Mouse (Mus musculus): ENCODE results near the gene Dlgap3.

Dlgap3 gene

DNA sequence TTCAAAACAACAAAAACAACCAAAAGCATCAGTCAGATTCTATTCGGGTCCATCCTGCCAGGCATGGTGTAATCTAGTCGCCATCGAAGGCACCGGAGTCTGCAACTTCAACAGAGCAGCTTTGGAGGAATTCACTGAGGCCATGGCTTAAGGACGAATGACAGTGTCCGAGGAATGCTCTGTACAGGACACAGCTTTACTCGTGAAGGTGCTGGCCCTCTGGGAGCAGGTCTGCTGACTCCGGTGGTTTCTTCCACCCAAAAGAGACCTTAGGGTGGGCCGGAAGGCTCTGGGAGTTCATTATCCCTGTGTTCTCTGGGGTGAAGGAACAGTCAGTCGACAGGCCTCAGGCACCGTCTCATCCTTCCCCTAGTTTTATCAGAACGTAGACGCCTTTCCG is 92.6 kb downstream of the Dlgap3 start:
- DNase-seq (ENCODE audit: low read depth) = no peak

DNA sequence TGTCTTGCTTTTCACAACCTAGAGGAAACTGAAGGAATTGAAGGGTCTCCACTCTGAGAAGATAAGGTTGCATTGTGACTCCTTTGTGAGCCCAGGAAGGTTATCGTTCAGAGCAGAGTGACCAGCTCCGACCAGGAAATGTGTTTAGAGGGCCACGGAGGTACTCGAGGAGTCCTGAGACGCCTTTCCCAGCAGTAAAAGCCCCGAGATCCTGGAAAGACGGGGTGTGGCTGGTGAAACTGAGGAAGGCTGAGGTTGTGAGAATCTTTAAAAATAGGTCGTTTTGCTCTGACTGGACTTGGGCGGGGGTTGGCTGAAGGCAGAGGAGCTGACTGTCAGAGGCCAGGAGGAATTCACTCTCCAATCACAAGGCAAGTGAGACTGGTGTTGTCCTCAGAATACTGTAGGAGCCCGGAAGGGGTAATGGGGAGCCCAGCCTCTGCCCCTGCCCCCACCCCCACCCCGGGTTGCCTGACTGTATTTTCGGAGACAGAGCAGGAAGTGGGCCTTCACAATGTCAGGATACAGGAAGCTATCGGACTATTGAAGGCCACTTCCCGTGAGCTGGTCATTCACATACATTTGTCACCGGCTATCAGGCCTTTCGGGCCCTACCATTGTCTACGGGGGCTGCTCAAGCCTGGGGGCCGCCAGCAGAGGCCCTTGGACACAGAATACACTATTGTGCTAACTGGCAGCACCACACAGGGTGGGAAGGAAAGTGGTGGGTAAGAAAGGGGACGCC is 94.6 kb downstream of the Dlgap3 start:
- no peak for DNase-seq (ENCODE audit: low read depth)

DNA sequence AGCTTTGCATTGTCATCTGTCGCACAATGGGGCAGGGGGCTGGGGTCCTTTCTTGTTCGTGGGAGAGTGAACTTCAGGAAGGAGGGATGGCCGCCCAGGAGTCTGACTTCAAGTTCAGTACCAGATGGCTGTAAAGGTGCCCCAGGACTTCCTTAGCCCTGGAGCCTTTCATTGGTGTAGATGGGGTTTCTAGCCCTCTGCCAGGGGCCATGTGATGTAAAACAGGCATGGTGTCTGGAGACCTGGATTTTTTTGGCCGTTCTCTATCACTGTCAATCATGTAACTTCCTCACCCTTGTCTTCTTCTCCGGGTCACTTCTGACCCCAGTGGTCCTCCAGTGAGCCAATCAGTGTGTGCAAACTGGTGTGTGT is 95.2 kb downstream of the Dlgap3 start:
- DNase-seq (ENCODE audit: low read depth) = no peak

DNA sequence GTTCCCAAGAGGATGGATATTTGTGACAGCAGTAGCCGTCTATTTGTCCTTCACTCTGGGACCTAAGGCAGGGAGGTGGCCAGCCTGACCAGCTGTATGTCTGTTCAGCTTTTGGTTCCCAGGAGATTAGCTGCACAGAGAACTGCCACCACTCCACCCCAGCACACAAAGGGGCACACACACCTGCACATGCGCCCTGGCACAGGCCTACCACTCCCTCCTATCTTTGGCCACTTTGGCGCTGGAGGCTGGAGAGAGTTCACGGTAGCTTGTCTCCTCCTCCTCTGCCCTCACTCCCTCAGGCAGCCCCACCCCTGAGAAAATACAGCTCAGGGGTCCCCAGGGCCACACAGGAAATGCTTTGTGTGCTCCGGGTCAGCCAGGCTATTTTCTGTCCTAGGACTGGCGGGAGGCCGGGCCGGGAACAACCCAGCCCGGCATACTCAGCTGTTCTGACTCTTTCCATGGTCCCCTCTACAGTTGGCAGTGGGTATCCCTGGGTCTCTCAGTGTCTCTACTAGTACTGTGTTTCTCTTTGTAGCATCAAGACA is 109.5 kb downstream of the Dlgap3 start:
- no peak for DNase-seq (ENCODE audit: low read depth)

DNA sequence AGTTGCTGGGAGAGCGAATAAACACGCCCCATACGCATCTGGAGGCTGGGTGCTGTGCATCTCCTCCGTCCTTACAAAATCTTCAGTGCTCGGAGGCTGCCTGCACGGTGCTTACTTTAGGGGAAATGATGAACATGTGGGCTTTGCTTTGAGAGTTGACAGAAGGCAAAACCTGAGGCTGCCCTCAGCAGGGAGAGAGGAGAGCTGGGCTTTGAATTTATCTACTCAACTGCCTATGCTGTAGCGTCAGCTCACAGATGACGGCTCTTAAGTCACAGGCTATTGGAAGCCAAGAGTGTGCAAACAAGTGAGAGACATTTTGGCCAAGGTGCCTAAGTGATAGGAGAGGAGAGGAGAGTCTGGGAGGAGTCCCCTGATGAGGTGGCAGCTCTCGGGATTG is 110.2 kb downstream of the Dlgap3 start:
- DNase-seq (ENCODE audit: low read depth) = no peak

All from c-Kit-positive CD71-positive TER-119-negative erythroid progenitor cells, embryonic 14.5 days (primary cell).